Mouse (Mus musculus): ENCODE measurements around the gene Spcs2. TPM values are rescaled to one million over a fixed set of nuclear protein-coding genes. Genes with fewer than 3 reads are reported as not detected.

The Spcs2 gene
- polyA plus RNA-seq, 1 experiment from 2014 or later, result 189 TPM

GRCm38 (mm10) chr7:99834314-99834853, 28.9 kb downstream of the Spcs2 start:
- Histone ChIP-seq H3K4me1 (ENCODE audit: control insufficient read depth, low read depth, low read length) (peaks cover 6% of the 10 kb centered on the region), H3K9ac (ENCODE audit: low read depth, low read length) (no peak overlapping the region), H3K4me2 (ENCODE audit: low read depth, low read length) (no peak overlapping the region), H3K27ac (ENCODE audit: low read length) (no peak overlapping the region), H3K36me3 (ENCODE audit: control insufficient read depth, insufficient read depth) (peaks cover 11% of the 10 kb centered on the region), H3K4me3 (ENCODE audit: low read depth, low read length) (no peak overlapping the region), H3K9me3 (replicated peaks; ENCODE audit: control insufficient read depth, low read length) (no peaks in the 10 kb centered on the region), H3K27me3 (ENCODE audit: control insufficient read depth, insufficient read depth, low read depth, low read length) (no peaks in the 10 kb centered on the region)
- 78% methylated on average over 5 of the region's 5 CpGs for WGBS (ENCODE audit: insufficient replicate concordance)
- no peak for ATAC-seq (ENCODE audit: low read depth)

- H3K4me2 ChIP-seq (ENCODE audit: low read depth, low read length), result no peak overlapping the region
- H3K9me3 ChIP-seq (replicated peaks; ENCODE audit: control insufficient read depth, low read length), result no peaks in the 10 kb centered on the region
- no peak overlapping the region for H3K9ac ChIP-seq (ENCODE audit: low read depth, low read length)
- 74% methylated on average over 2 of the region's 2 CpGs for WGBS (ENCODE audit: insufficient replicate concordance)
- H3K36me3 ChIP-seq (ENCODE audit: control insufficient read depth, insufficient read depth), result peaks cover 7% of the 10 kb centered on the region
- no peak for ATAC-seq (ENCODE audit: low read depth)
- H3K27ac ChIP-seq (ENCODE audit: low read length), result no peak overlapping the region
- no peak overlapping the region for H3K4me3 ChIP-seq (ENCODE audit: low read depth, low read length)
- peaks cover 6% of the 10 kb centered on the region for H3K4me1 ChIP-seq (ENCODE audit: control insufficient read depth, low read depth, low read length)
- no peaks in the 10 kb centered on the region for H3K27me3 ChIP-seq (ENCODE audit: control insufficient read depth, insufficient read depth, low read depth, low read length)
Observed at GRCm38 (mm10) chr7:99833846-99834222, 29.4 kb downstream of the Spcs2 start.

- WGBS (ENCODE audit: insufficient replicate concordance), result 65% methylated on average over 5 of the region's 5 CpGs
- no peak for ATAC-seq (ENCODE audit: low read depth)
- no peak overlapping the region for H3K9ac ChIP-seq (ENCODE audit: low read depth, low read length)
Observed at GRCm38 (mm10) chr7:99833115-99833845, 30.0 kb downstream of the Spcs2 start.

GRCm38 (mm10) chr7:99828083-99828570, 35.1 kb downstream of the Spcs2 start, which contains the start of gene Neu3:
Neu3 (minus strand) TSS chr7:99828417.
- H3K27me3 ChIP-seq (ENCODE audit: control insufficient read depth, insufficient read depth, low read depth, low read length), result no peaks in the 10 kb centered on the region

More at GRCm38 (mm10) chr7:99833115-99833845, 30.0 kb downstream of the Spcs2 start:
- Histone ChIP-seq H3K4me3 (ENCODE audit: low read depth, low read length) (no peak overlapping the region), H3K4me1 (ENCODE audit: control insufficient read depth, low read depth, low read length) (peaks cover 8% of the 10 kb centered on the region), H3K27ac (ENCODE audit: low read length) (no peak overlapping the region), H3K4me2 (ENCODE audit: low read depth, low read length) (no peak overlapping the region), H3K9me3 (replicated peaks; ENCODE audit: control insufficient read depth, low read length) (no peaks in the 10 kb centered on the region), H3K27me3 (ENCODE audit: control insufficient read depth, insufficient read depth, low read depth, low read length) (no peaks in the 10 kb centered on the region), H3K36me3 (ENCODE audit: control insufficient read depth, insufficient read depth) (peaks cover 3% of the 10 kb centered on the region)

GRCm38 (mm10) chr7:99826096-99826495, 37.2 kb downstream of the Spcs2 start:
- peak overlapping the region; percentile 59 for H3K4me3 ChIP-seq (ENCODE audit: low read depth, low read length)
- H3K4me1 ChIP-seq (ENCODE audit: control insufficient read depth, low read depth, low read length), result peaks cover 50% of the 10 kb centered on the region
- 63% methylated on average over 6 of the region's 6 CpGs for WGBS (ENCODE audit: insufficient replicate concordance)
- H3K27me3 ChIP-seq (ENCODE audit: control insufficient read depth, insufficient read depth, low read depth, low read length), result no peaks in the 10 kb centered on the region
- peaks cover 5% of the 10 kb centered on the region for H3K36me3 ChIP-seq (ENCODE audit: control insufficient read depth, insufficient read depth)
- H3K9ac ChIP-seq (ENCODE audit: low read depth, low read length), result peak overlapping the region; percentile 29; the same call in 1 of the 2 replicates
- H3K4me2 ChIP-seq (ENCODE audit: low read depth, low read length), result peak overlapping the region; percentile 77
- no peaks in the 10 kb centered on the region for H3K9me3 ChIP-seq (replicated peaks; ENCODE audit: control insufficient read depth, low read length)
- peak overlapping the region; percentile 96; the same call in 1 of the 2 replicates for H3K27ac ChIP-seq (ENCODE audit: low read length)
- ATAC-seq (ENCODE audit: low read depth), result no peak

More at GRCm38 (mm10) chr7:99828083-99828570, 35.1 kb downstream of the Spcs2 start, which contains the start of gene Neu3:
- Histone ChIP-seq H3K4me1 (ENCODE audit: control insufficient read depth, low read depth, low read length) (peaks cover 33% of the 10 kb centered on the region), H3K4me2 (ENCODE audit: low read depth, low read length) (peak within 1 kb of the TSS; percentile 58), H3K4me3 (ENCODE audit: low read depth, low read length) (peak within 1 kb of the TSS; percentile 78), H3K9me3 (replicated peaks; ENCODE audit: control insufficient read depth, low read length) (no peaks in the 10 kb centered on the region), H3K9ac (ENCODE audit: low read depth, low read length) (peak within 1 kb of the TSS; percentile 81), H3K27ac (ENCODE audit: low read length) (peak within 1 kb of the TSS; percentile 90), H3K36me3 (ENCODE audit: control insufficient read depth, insufficient read depth) (peaks cover 1% of the 10 kb centered on the region; the same call in 1 of the 2 replicates)
- peak; percentile 92 for ATAC-seq (ENCODE audit: low read depth)
- WGBS (ENCODE audit: insufficient replicate concordance), result 0% methylated on average over 26 of the region's 26 CpGs

GRCm38 (mm10) chr7:99825511-99825910, 37.8 kb downstream of the Spcs2 start:
- ATAC-seq (ENCODE audit: low read depth), result peak; percentile 1; the same call in 1 of the 2 replicates
- WGBS (ENCODE audit: insufficient replicate concordance), result 55% methylated on average over 9 of the region's 9 CpGs

GRCm38 (mm10) chr7:99824649-99825483, 38.4 kb downstream of the Spcs2 start:
- H3K4me1 ChIP-seq (ENCODE audit: control insufficient read depth, low read depth, low read length), result peaks cover 50% of the 10 kb centered on the region
- WGBS (ENCODE audit: insufficient replicate concordance), result 18% methylated on average over 16 of the region's 16 CpGs
- peak overlapping the region; percentile 62 for H3K9ac ChIP-seq (ENCODE audit: low read depth, low read length)
- peak; percentile 66 for ATAC-seq (ENCODE audit: low read depth)
- peak overlapping the region; percentile 96 for H3K27ac ChIP-seq (ENCODE audit: low read length)
- peak overlapping the region; percentile 59 for H3K4me3 ChIP-seq (ENCODE audit: low read depth, low read length)
- H3K36me3 ChIP-seq (ENCODE audit: control insufficient read depth, insufficient read depth), result peaks cover 5% of the 10 kb centered on the region
- no peaks in the 10 kb centered on the region for H3K9me3 ChIP-seq (replicated peaks; ENCODE audit: control insufficient read depth, low read length)
- H3K4me2 ChIP-seq (ENCODE audit: low read depth, low read length), result peak overlapping the region; percentile 77
- H3K27me3 ChIP-seq (ENCODE audit: control insufficient read depth, insufficient read depth, low read depth, low read length), result no peaks in the 10 kb centered on the region

More at GRCm38 (mm10) chr7:99825511-99825910, 37.8 kb downstream of the Spcs2 start:
- Histone ChIP-seq H3K4me2 (ENCODE audit: low read depth, low read length) (peak overlapping the region; percentile 77), H3K36me3 (ENCODE audit: control insufficient read depth, insufficient read depth) (peaks cover 5% of the 10 kb centered on the region), H3K4me3 (ENCODE audit: low read depth, low read length) (peak overlapping the region; percentile 59), H3K27ac (ENCODE audit: low read length) (peak overlapping the region; percentile 96), H3K27me3 (ENCODE audit: control insufficient read depth, insufficient read depth, low read depth, low read length) (no peaks in the 10 kb centered on the region), H3K9me3 (replicated peaks; ENCODE audit: control insufficient read depth, low read length) (no peaks in the 10 kb centered on the region), H3K9ac (ENCODE audit: low read depth, low read length) (peak overlapping the region; percentile 62), H3K4me1 (ENCODE audit: control insufficient read depth, low read depth, low read length) (peaks cover 50% of the 10 kb centered on the region)

- WGBS (ENCODE audit: insufficient replicate concordance), result 64% methylated on average over 10 of the region's 10 CpGs
- Histone ChIP-seq H3K27ac (ENCODE audit: low read length) (peak overlapping the region; percentile 85), H3K9ac (ENCODE audit: low read depth, low read length) (peak overlapping the region; percentile 38), H3K36me3 (ENCODE audit: control insufficient read depth, insufficient read depth) (peaks cover 5% of the 10 kb centered on the region), H3K4me2 (ENCODE audit: low read depth, low read length) (peak overlapping the region; percentile 55), H3K9me3 (replicated peaks; ENCODE audit: control insufficient read depth, low read length) (no peaks in the 10 kb centered on the region), H3K27me3 (ENCODE audit: control insufficient read depth, insufficient read depth, low read depth, low read length) (no peaks in the 10 kb centered on the region), H3K4me3 (ENCODE audit: low read depth, low read length) (peak overlapping the region; percentile 10; the same call in 1 of the 2 replicates), H3K4me1 (ENCODE audit: control insufficient read depth, low read depth, low read length) (peaks cover 45% of the 10 kb centered on the region)
- ATAC-seq (ENCODE audit: low read depth), result no peak
Observed at GRCm38 (mm10) chr7:99823045-99823663, 40.1 kb downstream of the Spcs2 start.
